Mouse (Mus musculus): ENCODE data around the gene Calhm3. TPM values are rescaled to one million over a fixed set of nuclear protein-coding genes. Genes with fewer than 3 reads are reported as not detected.

Gene Calhm3
- not detected for polyA plus RNA-seq (2015; fragmentation: Illumina TruSeq; extraction: RNeasy Lipid Tissue Mini Kit (QIAGEN cat#74804); ENCODE audit: insufficient read depth, low replicate concordance)

DNA sequence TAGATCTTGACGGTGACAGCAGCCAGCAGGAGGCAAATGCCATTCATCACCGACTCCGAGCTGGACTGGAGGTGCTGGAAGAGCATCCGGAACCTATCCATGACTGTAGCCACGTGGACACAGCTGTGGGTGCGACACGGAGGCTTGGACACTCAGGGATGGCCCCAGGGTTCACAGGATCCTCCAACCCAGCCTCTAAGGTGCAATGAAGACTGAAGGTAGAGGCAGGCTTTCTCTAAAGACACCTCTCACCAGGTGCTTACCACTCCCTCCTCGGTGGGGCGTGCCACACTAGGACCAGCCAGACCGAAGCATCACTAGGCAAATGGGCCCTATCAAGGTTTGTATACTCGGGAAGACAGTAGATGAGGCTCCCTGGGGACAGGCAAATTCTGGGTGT is at the start of gene Calhm3:
Gene Calhm3 (minus strand): TSS at position 101 of the 400 bp plus-strand sequence.

DNA sequence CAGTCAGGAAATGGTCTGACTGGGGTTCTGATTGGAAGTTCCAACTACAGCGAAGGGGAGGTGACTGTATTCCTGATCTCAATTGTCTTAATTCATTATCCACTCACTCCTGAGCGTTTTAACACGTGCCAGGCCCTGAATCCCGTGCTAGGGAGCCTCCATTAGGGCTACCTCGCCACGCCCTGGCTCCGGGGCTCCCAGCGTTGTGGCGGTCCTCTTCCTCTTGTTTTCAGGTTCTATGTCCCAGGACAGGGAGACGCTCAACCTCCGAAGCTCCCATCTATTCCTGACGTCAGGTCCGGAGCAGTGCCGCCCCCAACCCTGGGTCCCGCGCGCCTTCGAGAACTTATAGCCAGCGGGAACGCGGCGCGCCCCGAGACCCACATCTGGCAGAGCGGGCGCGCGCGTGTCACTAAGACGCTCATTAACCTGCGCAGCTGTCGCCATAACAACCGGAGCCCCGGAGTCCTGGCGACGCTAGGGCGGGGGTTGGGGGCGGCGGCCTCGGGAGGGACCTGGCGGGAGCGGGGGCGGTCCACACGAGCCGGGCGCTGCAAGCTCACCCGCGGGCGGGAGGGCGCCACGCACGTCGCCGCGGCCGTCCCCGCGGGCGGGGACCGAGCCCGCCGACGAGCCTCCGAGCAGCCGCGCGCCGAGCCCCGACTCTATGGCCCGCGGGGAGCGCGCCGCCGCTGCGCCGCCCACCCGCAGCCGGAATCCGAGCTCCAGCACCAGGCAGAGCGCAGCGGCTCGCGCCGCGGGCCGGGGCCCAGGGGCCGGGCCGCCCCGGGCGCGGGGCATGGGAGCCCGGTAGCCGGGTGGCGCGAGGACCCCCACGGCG is 21.1 kb upstream of the Calhm3 start, which contains the start of gene Neurl1a:
Gene Neurl1a (plus strand): TSS at position 390 of the 841 bp plus-strand sequence.

DNA sequence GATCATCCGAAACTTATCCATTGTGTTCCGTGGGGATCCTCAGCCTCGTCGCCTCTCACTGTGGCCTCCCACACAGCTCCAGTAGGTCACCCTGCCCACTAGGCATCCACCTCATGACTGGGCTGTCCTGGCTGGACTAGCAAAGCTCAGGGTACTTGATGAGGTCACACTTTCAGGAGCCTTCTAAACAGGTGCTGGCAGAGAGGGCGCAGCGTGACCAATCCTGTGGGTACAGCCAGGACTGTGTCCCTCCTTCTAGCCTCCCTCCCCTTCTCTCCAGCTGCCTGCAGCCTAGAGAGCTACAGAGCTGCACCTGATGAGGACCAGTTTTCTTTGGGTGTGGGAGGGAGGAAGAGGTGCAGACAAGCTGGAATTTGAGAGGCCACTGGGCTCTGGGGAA is 13.4 kb downstream of the Calhm3 start, which contains the start of gene Calhm1:
Gene Calhm1 (minus strand): TSS at position 101 of the 400 bp plus-strand sequence.

DNA sequence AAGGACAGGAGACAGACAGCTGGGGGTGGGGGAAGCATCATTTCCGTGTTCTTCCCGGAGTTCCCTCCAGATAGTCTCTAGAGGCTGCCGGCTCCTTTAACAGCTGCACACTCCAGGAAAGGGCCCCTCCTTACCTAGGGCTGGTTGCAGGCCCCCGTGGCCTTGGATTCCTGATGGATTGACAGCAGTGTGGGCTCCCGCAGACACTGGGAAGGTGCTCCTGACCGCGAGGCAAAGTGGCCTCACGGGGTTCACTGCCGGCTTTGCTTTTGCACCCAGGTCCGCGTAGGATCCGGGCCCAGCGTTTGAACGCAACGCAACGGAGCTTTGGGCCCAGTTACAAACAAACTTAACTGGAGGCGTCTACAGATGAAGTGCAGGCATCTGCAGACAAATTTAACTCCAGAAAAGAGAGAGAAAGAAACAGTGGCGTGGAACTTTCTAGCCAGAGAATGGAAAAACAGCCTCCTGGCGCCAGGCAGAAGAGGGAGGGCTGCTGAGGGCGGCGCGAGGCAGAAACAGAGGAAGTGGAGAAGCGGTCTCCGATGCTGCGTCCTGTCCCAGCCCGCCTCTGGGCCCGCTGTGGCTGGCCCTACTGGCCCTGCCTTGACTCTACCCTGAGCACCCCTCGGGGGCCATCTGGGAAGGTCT is 19.7 kb downstream of the Calhm3 start, which contains the start of gene Calhm2:
Gene Calhm2 (minus strand): TSS at position 524 of the 651 bp plus-strand sequence.

Other genes with a start within 250 kb of the Calhm3 start
- gene Ina, start 143.1 kb downstream of the Calhm3 start, polyA plus RNA-seq (2015; fragmentation: Illumina TruSeq; extraction: RNeasy Lipid Tissue Mini Kit (QIAGEN cat#74804); ENCODE audit: insufficient read depth, low replicate concordance), result not detected
- 60.9 TPM for gene Nt5c2, start 142.6 kb downstream of the Calhm3 start, polyA plus RNA-seq (2015; fragmentation: Illumina TruSeq; extraction: RNeasy Lipid Tissue Mini Kit (QIAGEN cat#74804); ENCODE audit: insufficient read depth, low replicate concordance)
- gene Pcgf6, start 106.9 kb downstream of the Calhm3 start, polyA plus RNA-seq (2015; fragmentation: Illumina TruSeq; extraction: RNeasy Lipid Tissue Mini Kit (QIAGEN cat#74804); ENCODE audit: insufficient read depth, low replicate concordance), result 34.3 TPM
- 11.7 TPM for gene Taf5, start 90.0 kb downstream of the Calhm3 start, polyA plus RNA-seq (2015; fragmentation: Illumina TruSeq; extraction: RNeasy Lipid Tissue Mini Kit (QIAGEN cat#74804); ENCODE audit: insufficient read depth, low replicate concordance)
- 431 TPM for gene Usmg5, start 67.1 kb downstream of the Calhm3 start, polyA plus RNA-seq (2015; fragmentation: Illumina TruSeq; extraction: RNeasy Lipid Tissue Mini Kit (QIAGEN cat#74804); ENCODE audit: insufficient read depth, low replicate concordance)
- gene Pdcd11, start 67.0 kb downstream of the Calhm3 start, polyA plus RNA-seq (2015; fragmentation: Illumina TruSeq; extraction: RNeasy Lipid Tissue Mini Kit (QIAGEN cat#74804); ENCODE audit: insufficient read depth, low replicate concordance), result 17.8 TPM
- gene Calhm2, start 19.5 kb downstream of the Calhm3 start, polyA plus RNA-seq (2015; fragmentation: Illumina TruSeq; extraction: RNeasy Lipid Tissue Mini Kit (QIAGEN cat#74804); ENCODE audit: insufficient read depth, low replicate concordance), result 17.5 TPM
- gene Calhm1, start 13.5 kb downstream of the Calhm3 start, polyA plus RNA-seq (2015; fragmentation: Illumina TruSeq; extraction: RNeasy Lipid Tissue Mini Kit (QIAGEN cat#74804); ENCODE audit: insufficient read depth, low replicate concordance), result not detected
- 0.32 TPM for gene Neurl1a, start 21.1 kb upstream of the Calhm3 start, polyA plus RNA-seq (2015; fragmentation: Illumina TruSeq; extraction: RNeasy Lipid Tissue Mini Kit (QIAGEN cat#74804); ENCODE audit: insufficient read depth, low replicate concordance)

Data from spleen, adult 10 weeks (tissue).